Mouse (Mus musculus) small intestine, adult 2 months (tissue): ENCODE data around the gene Eif2ak1.

Experiments used
- CTCF ChIP-seq: fragments of 200-500 bp; IDR thresholded peaks from 2 replicates; pipeline ENCODE4 v1.5.1; 2012; ENCODE audit warnings: low read depth, mild to moderate bottlenecking, control low read depth, inconsistent platforms, low read length, moderate library complexity, mixed read lengths; ENCODE audit not compliant: insufficient replicate concordance, insufficient read length; ENCODE audit errors: extremely low read depth
- POLR2A ChIP-seq: fragments of 200-500 bp; IDR thresholded peaks from 2 replicates; pipeline ENCODE4 v1.6.1; 2012; ENCODE audit warnings: low read depth, mild to moderate bottlenecking, control low read depth, inconsistent platforms, low read length, moderate library complexity

DNA sequence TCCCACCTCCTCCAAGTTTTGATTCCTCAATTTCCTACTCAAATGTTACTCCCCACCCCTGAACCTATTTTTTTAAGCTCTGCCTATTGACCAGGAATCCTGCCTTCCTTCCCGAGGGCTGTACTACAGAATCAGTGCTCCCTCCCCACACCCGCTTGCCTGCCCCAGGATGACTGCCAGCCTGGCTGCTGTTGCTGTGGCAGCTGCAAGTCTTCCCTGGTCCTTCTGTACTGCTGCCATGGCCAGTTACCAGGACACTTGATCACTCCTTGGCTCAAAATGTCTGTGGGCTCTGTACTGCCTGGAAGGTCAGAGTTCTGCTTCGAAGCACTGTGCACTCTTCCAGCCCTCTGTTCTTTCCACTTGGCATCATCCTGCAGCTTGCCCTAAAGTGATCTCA lies 84.5 kb downstream of the Eif2ak1 start:
- no peak for TF ChIP-seq POLR2A
- TF ChIP-seq CTCF: no peak
